In the genomic region with DNA sequence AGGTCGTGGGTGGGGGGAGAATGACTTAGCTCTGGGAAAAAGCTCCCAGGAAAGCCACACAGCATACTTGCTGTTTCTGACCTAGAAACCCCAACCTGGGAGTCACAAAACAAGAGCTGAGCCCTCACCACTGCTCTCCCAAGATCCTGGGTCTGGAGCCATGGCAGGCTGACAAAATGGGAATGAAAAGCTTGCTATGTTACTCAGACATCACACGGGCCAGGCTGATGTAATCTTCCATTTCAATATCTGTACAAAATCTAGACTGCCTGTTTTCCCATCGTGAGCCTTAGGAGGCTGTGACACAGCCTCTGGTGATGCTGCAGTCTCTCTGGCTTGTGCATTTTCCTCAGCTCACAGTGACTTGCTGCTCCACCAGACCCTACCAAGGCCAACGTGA, we compare ENCODE assay signal across 25 mouse cellular contexts.
"Had no signal": no experiment of that assay in that cellular context is flagged by ENCODE, and none has a peak within 500 bp of the region (broad histone marks: within the 10 kb centered on the region; RNA-seq: fewer than 3 reads in every experiment).

No protein-coding gene starts in this region.

- ATAC-seq: liver, embryonic 12.5 days; midbrain, embryonic 15.5 days had no signal

- H3K4me3 ChIP-seq: kidney, embryonic 15.5 days; limb, embryonic 10.5 days; limb, embryonic 13.5 days; liver, embryonic 12.5 days; liver, embryonic 15.5 days; lung, embryonic 15.5 days; megakaryocyte, embryonic 14.5 days; midbrain, embryonic 12.5 days; midbrain, embryonic 15.5 days; neural tube, embryonic 12.5 days; neural tube, embryonic 15.5 days; stomach, embryonic 15.5 days had no signal

- H3K4me2 ChIP-seq: kidney, embryonic 15.5 days; limb, embryonic 13.5 days; liver, embryonic 12.5 days; liver, embryonic 15.5 days; lung, embryonic 15.5 days; midbrain, embryonic 12.5 days; midbrain, embryonic 15.5 days; neural tube, embryonic 12.5 days; neural tube, embryonic 15.5 days; stomach, embryonic 15.5 days had no signal

- H3K9ac ChIP-seq: kidney, embryonic 15.5 days; limb, embryonic 13.5 days; liver, embryonic 12.5 days; liver, embryonic 15.5 days; lung, embryonic 15.5 days; midbrain, embryonic 12.5 days; midbrain, embryonic 15.5 days; neural tube, embryonic 12.5 days; neural tube, embryonic 15.5 days; stomach, embryonic 15.5 days had no signal

- DNase-seq: kidney, adult 8-10 months; kidney, postnatal 10 days; kidney, postnatal 36 days; layer of hippocampus, postnatal 36 days; liver; lung, adult 18-20 months; lung, postnatal 10 days; lung, postnatal 36 days; right cerebral cortex, adult 18-20 months; right cerebral cortex, postnatal 14 days; right cerebral cortex, postnatal 4 days; spleen, adult 18-20 months; thymus, postnatal 25 days had no signal

- H3K36me3 ChIP-seq: kidney, embryonic 15.5 days; limb, embryonic 10.5 days; limb, embryonic 13.5 days; liver, embryonic 12.5 days; liver, embryonic 15.5 days; lung, embryonic 15.5 days; midbrain, embryonic 12.5 days; midbrain, embryonic 15.5 days; neural tube, embryonic 12.5 days; neural tube, embryonic 15.5 days; stomach, embryonic 15.5 days had no signal

- H3K9me3 ChIP-seq: kidney, embryonic 15.5 days; limb, embryonic 10.5 days; limb, embryonic 13.5 days; liver, embryonic 12.5 days; liver, embryonic 15.5 days; lung, embryonic 15.5 days; midbrain, embryonic 12.5 days; midbrain, embryonic 15.5 days; neural tube, embryonic 12.5 days; neural tube, embryonic 15.5 days; stomach, embryonic 15.5 days had no signal

- H3K27ac ChIP-seq: kidney, embryonic 15.5 days; limb, embryonic 10.5 days; limb, embryonic 13.5 days; liver, embryonic 12.5 days; liver, embryonic 15.5 days; lung, embryonic 15.5 days; midbrain, embryonic 12.5 days; midbrain, embryonic 15.5 days; neural tube, embryonic 12.5 days; neural tube, embryonic 15.5 days; stomach, embryonic 15.5 days had no signal

- H3K4me1 ChIP-seq: limb, embryonic 13.5 days; liver, embryonic 12.5 days; liver, embryonic 15.5 days; lung, embryonic 15.5 days; midbrain, embryonic 12.5 days; midbrain, embryonic 15.5 days; neural tube, embryonic 12.5 days; neural tube, embryonic 15.5 days; stomach, embryonic 15.5 days had no signal

- H3K27me3 ChIP-seq: kidney, embryonic 15.5 days; limb, embryonic 13.5 days; liver, embryonic 12.5 days; liver, embryonic 15.5 days; lung, embryonic 15.5 days; midbrain, embryonic 15.5 days; neural tube, embryonic 15.5 days; stomach, embryonic 15.5 days had no signal
